Mouse (Mus musculus): Measurements from ENCODE around the gene Cntnap3.
A peak's percentile ranks its signal among the peaks of the same experiment; 100 is the strongest.
"Not testable (repeated sequence)": the region's sequence is repeated elsewhere in the genome, so short reads cannot be mapped to it uniquely, and the experiment has no call there.

Cntnap3 gene

GRCm38 (mm10) chr13:64903585-64904208 lies at the start of gene Cntnap3:
Gene Cntnap3 (minus strand): TSS chr13:64903955.
- peak; percentile 10 for DNase-seq (ENCODE audit: low spot score)

- no peak for DNase-seq (ENCODE audit: low spot score)
These were observed 13.4 kb upstream of the Cntnap3 start, which contains the start of gene Spata31 for GRCm38 (mm10) chr13:64917191-64917590. Gene Spata31 (plus strand): TSS chr13:64917406.

GRCm38 (mm10) chr13:64903132-64903531 lies 623 bp downstream of the Cntnap3 start:
- DNase-seq (ENCODE audit: low spot score): no peak

- no peak for DNase-seq (ENCODE audit: low spot score)
These were observed 38.4 kb downstream of the Cntnap3 start for GRCm38 (mm10) chr13:64865397-64865796.

GRCm38 (mm10) chr13:64824856-64825255 lies 78.9 kb downstream of the Cntnap3 start:
- not testable (repeated sequence) for DNase-seq (ENCODE audit: low spot score)

GRCm38 (mm10) chr13:64745383-64745782 lies 158.4 kb downstream of the Cntnap3 start:
- no peak for DNase-seq (ENCODE audit: low spot score)

- DNase-seq (ENCODE audit: low spot score): no peak
These were observed 171.5 kb downstream of the Cntnap3 start for GRCm38 (mm10) chr13:64732244-64732643.

- no peak for DNase-seq (ENCODE audit: low spot score)
These were observed 187.0 kb downstream of the Cntnap3 start for GRCm38 (mm10) chr13:64716791-64717190.

- DNase-seq (ENCODE audit: low spot score): no peak
These were observed 211.3 kb downstream of the Cntnap3 start for GRCm38 (mm10) chr13:64692463-64692862.
